Mouse (Mus musculus) heart, adult 8-10 months (tissue): Measurements from ENCODE around the gene Coq5. TPM values are rescaled to one million over a fixed set of nuclear protein-coding genes. Genes with fewer than 3 reads are reported as not detected.
A peak's percentile ranks its signal among the peaks of the same experiment; 100 is the strongest.

Experiments used
- DNase-seq: peaks from one replicate; pipeline ENCODE4 v3.0.0; 2022; ENCODE audit warnings: low spot score
- total RNA-seq, 4 experiments: library from RNA; stranded (reverse); gene quantifications; 2 replicates each; pipeline ENCODE4 v1.2.4; 2022

The Coq5 gene
- total RNA-seq, result 100 to 1,000 TPM; 138 to 171 (median 161) TPM

GRCm38 (mm10) chr5:115279226-115280049, at the start of gene Coq5:
Gene Coq5 (plus strand): TSS chr5:115279666.
- DNase-seq, result peak; percentile 88

DNA sequence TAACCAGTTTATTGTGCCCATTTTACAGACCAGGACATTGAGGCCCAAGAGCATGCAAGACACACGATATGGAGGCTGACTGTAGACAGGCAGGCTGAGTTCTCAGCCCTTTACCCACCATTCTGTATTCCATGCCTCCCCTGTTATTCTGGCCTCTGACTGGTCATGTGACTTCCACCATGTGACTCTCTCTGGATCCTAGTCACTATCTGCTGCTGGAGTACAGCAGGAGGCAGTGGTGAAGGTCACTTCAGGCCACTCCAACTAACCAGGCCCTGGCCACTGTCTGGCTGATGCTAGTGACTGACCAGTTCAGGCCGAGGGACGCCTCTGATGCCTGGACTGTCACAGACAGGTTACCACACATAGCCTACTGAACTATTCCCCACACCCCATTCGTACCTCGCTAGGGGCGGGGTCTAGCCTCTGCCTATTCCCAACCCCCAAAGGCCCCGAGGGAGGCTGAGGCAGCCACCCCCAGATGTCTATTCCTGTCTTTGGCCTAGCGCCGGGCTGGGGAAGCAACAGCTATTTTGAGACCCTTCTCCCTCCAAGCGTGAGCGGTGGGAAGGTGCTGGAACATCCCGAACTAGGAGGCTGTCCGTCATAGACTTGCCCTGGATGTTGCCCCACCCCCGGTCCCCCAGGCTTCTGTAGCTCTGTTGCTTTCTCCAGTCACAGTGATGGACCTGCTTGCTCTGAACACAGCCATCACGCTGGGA, 48.5 kb upstream of the Coq5 start:
- DNase-seq, result peak; percentile 21

DNA sequence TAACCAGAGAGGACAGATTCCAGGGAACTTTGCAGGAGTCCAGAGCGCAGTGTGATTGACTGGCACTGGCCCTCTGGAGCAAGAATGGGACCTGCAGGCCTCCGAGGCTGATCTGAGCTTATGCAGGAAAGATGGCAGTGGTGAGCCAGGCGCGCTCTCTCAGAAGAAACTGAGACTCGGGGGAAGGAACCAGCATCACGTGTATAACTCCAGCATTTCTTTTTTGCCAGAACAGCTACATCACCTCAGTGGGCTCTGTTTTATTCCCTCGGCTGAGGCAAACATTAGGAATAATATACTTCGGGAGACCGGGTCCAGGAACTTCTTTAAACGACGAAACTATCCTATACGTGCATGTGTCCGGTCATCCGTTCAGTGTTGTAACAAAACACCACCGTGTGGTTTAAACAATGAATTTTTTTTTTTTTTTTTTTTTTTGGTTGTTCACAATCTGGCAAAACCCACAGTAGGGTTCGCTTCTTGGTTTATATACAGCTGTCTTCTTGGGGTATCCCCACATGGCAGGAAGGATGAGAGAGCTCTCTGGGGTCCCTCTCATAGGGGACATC, 47.8 kb upstream of the Coq5 start:
- no peak for DNase-seq

- no peak for DNase-seq
These were observed 47.0 kb upstream of the Coq5 start for GRCm38 (mm10) chr5:115232516-115232915.

GRCm38 (mm10) chr5:115233031-115233780, 46.3 kb upstream of the Coq5 start:
- no peak for DNase-seq

GRCm38 (mm10) chr5:115234519-115234918, 44.9 kb upstream of the Coq5 start:
- DNase-seq, result no peak

DNA sequence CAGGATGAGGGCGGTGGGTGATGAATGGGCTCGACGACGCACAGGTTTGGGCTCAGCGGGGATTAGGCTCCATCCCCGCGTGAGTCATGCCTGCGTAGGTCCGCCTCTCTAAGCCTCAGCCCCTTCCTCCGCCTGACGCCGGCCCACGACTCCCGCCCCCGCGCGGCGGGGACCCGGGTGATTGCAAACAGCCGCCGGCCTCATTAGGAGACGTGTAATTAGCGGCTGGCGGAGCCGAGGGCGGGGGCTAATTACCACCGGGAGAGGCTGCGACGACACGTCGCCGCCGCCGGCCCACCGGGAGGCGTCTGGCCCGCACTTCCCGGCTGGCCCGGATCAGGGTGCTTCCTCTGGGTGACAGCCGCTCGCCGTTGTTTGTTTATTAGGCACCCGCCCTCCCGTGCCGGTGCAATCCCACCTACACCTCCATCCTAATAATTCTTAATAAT, 44.1 kb upstream of the Coq5 start:
- DNase-seq, result peak; percentile 73

GRCm38 (mm10) chr5:115235786-115236263, 43.6 kb upstream of the Coq5 start, which contains the start of gene Pop5:
Gene Pop5 (plus strand): TSS chr5:115235836.
- DNase-seq, result peak; percentile 91

- peak; percentile 92 for DNase-seq
These were observed 41.4 kb upstream of the Coq5 start for GRCm38 (mm10) chr5:115237803-115238728.

GRCm38 (mm10) chr5:115238729-115239195, 40.7 kb upstream of the Coq5 start:
- DNase-seq, result peak; percentile 33

GRCm38 (mm10) chr5:115240191-115240590, 39.3 kb upstream of the Coq5 start:
- DNase-seq, result no peak

DNA sequence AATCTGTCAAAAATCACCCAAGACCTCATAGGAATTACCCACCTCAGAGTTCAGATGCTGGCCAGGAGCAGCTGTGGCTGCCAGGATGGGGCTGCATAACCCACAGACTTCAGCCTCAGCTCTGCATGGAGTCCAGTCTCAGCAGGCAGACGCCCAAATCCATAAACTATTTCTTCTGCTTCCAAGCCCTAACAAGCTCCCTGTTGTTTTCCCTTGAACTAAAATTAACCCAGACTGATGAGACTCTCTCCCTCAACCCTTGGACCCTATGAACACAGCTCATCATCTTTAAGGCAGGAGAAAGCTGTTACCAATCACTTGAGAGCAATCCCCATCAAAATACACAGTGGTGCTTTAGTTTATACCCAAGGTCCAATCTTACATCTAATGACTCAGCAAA, 24.0 kb upstream of the Coq5 start:
- no peak for DNase-seq

GRCm38 (mm10) chr5:115256909-115257546, 22.4 kb upstream of the Coq5 start:
- DNase-seq, result no peak

DNA sequence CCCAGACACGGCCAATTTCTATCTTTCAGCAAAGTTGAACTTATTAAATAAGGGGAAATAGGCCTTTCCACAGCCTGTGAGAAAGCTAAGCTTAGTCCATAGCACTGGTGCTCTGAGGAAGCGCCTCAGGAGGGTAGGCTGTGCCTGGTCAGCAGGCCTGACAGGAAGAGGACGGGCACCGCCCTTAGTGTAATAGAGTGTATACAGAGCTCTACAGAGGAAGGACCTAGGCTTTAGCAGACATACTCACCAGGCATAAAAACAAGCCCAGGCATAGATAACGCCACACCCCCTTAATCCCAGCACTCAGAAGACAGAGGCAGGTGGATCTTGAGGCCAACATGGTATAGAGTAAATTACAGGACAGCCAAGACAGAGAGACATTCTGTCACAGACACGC, 19.1 kb upstream of the Coq5 start:
- DNase-seq, result no peak

DNA sequence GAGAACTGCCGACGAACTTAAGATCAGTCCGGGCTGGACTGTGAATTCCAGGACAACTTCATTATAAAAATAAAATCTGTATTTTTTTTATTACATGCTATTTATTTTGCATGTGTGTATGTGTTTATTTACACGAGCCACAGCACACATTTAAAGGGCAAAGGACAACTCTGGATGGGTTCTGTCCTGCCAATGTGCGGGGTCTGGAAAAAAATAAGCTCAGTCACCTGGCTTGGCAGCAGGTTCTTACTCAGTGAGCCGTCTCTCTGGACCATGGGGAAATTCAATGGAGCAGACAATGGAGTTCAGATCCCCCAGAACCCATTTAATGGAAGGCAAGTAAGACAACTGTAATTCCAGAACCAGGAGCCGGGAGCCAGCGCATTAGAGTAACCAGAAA, 18.3 kb upstream of the Coq5 start:
- DNase-seq, result no peak

DNA sequence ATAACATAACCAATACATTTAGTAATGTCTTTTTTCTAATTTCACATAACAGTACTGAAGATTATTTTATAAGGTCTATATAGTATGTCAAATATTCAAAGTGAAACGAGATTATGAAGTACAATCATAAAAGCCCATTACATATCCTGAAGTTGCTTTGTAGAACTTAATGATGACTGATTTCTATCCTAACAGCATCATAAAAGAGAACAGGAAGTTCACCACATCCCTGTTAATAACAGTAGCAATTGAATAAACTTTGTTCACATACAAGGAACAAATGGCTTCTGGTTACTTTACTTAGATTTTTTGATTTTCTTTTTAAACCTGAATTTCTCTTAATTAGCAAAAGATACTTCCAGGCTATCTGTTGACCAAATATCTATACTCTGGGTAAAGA, 17.6 kb upstream of the Coq5 start:
- DNase-seq, result no peak

DNA sequence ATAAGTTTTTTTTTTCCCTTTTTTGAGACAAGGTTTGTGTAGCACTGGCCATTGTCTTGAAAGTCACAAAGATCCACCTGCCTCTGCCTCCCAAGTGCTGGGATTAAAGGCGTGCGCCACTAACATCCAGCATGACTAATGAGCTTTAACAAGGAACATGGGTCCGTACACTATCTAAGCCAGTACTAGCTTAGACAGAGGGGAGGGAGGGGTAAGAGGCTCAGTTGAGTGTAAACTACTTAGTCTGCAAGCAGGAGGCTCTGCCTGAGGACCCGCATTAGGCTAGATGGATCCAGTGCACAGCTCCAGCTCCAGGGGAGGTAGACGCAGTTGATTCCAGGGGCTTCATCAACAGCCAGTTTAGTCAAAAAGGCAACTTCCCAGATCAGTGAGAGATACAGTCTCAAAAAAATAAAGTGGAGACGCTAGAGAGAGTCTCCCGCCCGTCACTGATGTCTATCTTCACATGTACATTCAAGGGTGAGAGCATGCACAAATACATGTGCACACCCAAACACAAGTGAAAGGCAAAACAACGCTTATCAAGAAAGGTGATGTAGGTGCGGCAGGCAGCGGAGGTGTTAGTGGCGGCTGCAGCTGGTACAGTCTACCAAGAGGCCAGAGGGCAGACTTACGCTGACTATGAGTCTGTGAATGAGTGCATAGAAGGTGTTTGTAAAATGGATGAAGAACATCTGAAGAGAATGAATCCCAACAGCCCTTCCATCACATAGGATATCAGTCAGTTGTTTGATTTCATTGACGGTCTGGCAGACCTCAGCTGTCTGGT, 16.8 kb upstream of the Coq5 start:
- DNase-seq, result no peak

DNA sequence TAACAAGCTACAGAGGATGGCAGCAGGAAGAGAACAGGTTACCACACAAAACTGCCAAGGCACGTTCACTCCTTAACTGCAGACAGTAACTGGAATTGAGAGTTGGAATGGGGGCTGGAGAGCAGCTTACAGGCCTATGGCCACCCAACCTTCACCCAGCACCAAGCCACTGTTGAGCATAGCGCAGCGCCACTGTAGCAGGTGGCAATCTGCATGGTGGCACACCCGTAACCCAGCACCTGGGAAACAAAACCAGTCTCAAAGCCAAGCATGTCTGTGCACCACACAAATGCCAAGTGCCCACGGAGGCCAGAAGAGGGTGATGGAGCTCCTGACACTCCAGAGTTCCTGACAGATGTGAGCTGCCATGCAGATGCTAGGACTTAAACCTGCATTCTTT, 13.1 kb upstream of the Coq5 start:
- DNase-seq, result no peak
